Mouse (Mus musculus): ENCODE results near the gene Pelo.

- TF ChIP-seq POLR2A (IDR thresholded peaks at IDR 0.05; ENCODE audit: extremely low read depth, insufficient read depth, low read length) (no peak), CTCF (IDR thresholded peaks at IDR 0.05; ENCODE audit: extremely low read depth, insufficient read depth, low read length) (no peak)
These were observed 41.4 kb upstream of the Pelo start for GRCm38 (mm10) chr13:115131381-115131780.

Measured in cortical plate, adult 2 months (tissue).